Mouse (Mus musculus) heart, postnatal 0 days (tissue): ENCODE measurements around the gene Noxa1. TPM values are rescaled to one million over a fixed set of nuclear protein-coding genes. Genes with fewer than 3 reads are reported as not detected.

Experiments
- ATAC-seq: fragments of 200-750 bp; cut with Nextera tagmentation; 2 replicates; pipeline ENCODE4 v1.8.0; 2017; ENCODE audit warnings: low read depth, moderate number of reproducible peaks, moderate library complexity; ENCODE audit not compliant: insufficient read depth
- DNase-seq: peaks from one replicate; pipeline ENCODE4 v3.0.0-alpha.2; 2016; ENCODE audit warnings: low spot score
- H3K27ac ChIP-seq: fragments of 300-500 bp; sonication (generic); 2 replicates; pipeline ENCODE4 v1.5.1; 2014; ENCODE audit warnings: low read depth, mild to moderate bottlenecking
- H3K27me3 ChIP-seq: fragments of 300-500 bp; sonication (generic); 2 replicates; pipeline ENCODE4 v1.6.1; 2014; ENCODE audit warnings: low read length, mixed read lengths; ENCODE audit not compliant: control insufficient read depth, insufficient read depth
- H3K36me3 ChIP-seq: fragments of 300-500 bp; sonication (generic); replicated peaks from 2 replicates; pipeline ENCODE4 v1.6.1; 2014; ENCODE audit warnings: low read length, mixed read lengths; ENCODE audit not compliant: control insufficient read depth, insufficient read depth
- H3K4me1 ChIP-seq: fragments of 300-500 bp; sonication (generic); 2 replicates; pipeline ENCODE4 v1.6.1; 2014; ENCODE audit warnings: antibody characterized with exemption; ENCODE audit not compliant: control insufficient read depth, insufficient read depth
- H3K4me2 ChIP-seq: fragments of 300-500 bp; sonication (generic); 2 replicates; pipeline ENCODE4 v1.6.1; 2014; ENCODE audit warnings: low read depth, mild to moderate bottlenecking, low read length, moderate library complexity
- H3K4me3 ChIP-seq: fragments of 300-500 bp; sonication (generic); 2 replicates; pipeline ENCODE4 v1.5.1; 2014; ENCODE audit warnings: low read depth, low read length
- H3K9ac ChIP-seq: fragments of 300-500 bp; sonication (generic); replicated peaks from 2 replicates; pipeline ENCODE4 v1.6.1; 2014; ENCODE audit warnings: low read depth, low read length, mixed read lengths
- H3K9me3 ChIP-seq: fragments of 300-500 bp; sonication (generic); replicated peaks from 2 replicates; pipeline ENCODE4 v1.6.1; 2016; ENCODE audit warnings: low read length; ENCODE audit not compliant: control insufficient read depth
- CTCF ChIP-seq: IDR thresholded peaks from 2 replicates; pipeline ENCODE4 v1.5.1; 2016; ENCODE audit warnings: antibody characterized with exemption, control low read depth, low read depth
- EP300 ChIP-seq: IDR thresholded peaks from 2 replicates; pipeline ENCODE4 v1.6.1; 2016; ENCODE audit warnings: antibody characterized with exemption, low read depth
- WGBS: fragments of 180-500 bp; shearing (Covaris S2); extraction: QIAGEN DNeasy Blood & Tissue Kit; methylation state at CpG from one replicate; pipeline ENCODE4 v1.1.7; 2014; 5-methylcytosine and 5-hydroxymethylcytosine counted together
- polyA plus RNA-seq: library from polyadenylated mRNA; unstranded; fragments of >200 nt; fragmentation: Nextera tagmentation; extraction: Ambion mirVana; gene quantifications from 2 replicates; pipeline ENCODE4 v1.2.1, GENCODE M21; 2015
- total RNA-seq: library from RNA; depleted of rRNA; stranded (reverse); fragments of >200 nt; gene quantifications from 2 replicates; pipeline ENCODE4 v1.2.3, GENCODE M21; 2014; ENCODE audit warnings: low replicate concordance

The Noxa1 gene
- total and polyA plus RNA-seq, 2 experiments from 2014 or later: not detected

- Histone ChIP-seq H3K9ac (no peak overlapping the region), H3K4me3 (no peak overlapping the region), H3K4me2 (no peak overlapping the region), H3K4me1 (peaks cover 20% of the 10 kb centered on the region), H3K27ac (peak overlapping the region; percentile 78), H3K9me3 (no peaks in the 10 kb centered on the region), H3K27me3 (no peaks in the 10 kb centered on the region), H3K36me3 (no peaks in the 10 kb centered on the region)
- TF ChIP-seq CTCF (no peak), EP300 (no peak)
- ATAC-seq (peak; percentile 67), DNase-seq (no peak)
Measured at GRCm38 (mm10) chr2:25110505-25111183, 15.7 kb upstream of the Noxa1 start.

- TF ChIP-seq EP300: no peak
- TF ChIP-seq CTCF: no peak
- no peaks in the 10 kb centered on the region for H3K36me3 ChIP-seq
- no peak overlapping the region for H3K9ac ChIP-seq
- DNase-seq (no peak), ATAC-seq (no peak)
- H3K4me3 ChIP-seq: no peak overlapping the region
- no peaks in the 10 kb centered on the region for H3K27me3 ChIP-seq
- H3K4me1 ChIP-seq: peaks cover 22% of the 10 kb centered on the region
- no peak overlapping the region for H3K4me2 ChIP-seq
- no peaks in the 10 kb centered on the region for H3K9me3 ChIP-seq
- no peak overlapping the region for H3K27ac ChIP-seq
Measured at GRCm38 (mm10) chr2:25109487-25109886, 14.5 kb upstream of the Noxa1 start.

- TF ChIP-seq CTCF (no peak), EP300 (no peak)
- Histone ChIP-seq H3K4me1 (peaks cover 22% of the 10 kb centered on the region), H3K27ac (peak overlapping the region; percentile 21), H3K9me3 (no peaks in the 10 kb centered on the region), H3K27me3 (no peaks in the 10 kb centered on the region), H3K9ac (no peak overlapping the region), H3K4me3 (no peak overlapping the region), H3K4me2 (no peak overlapping the region), H3K36me3 (no peaks in the 10 kb centered on the region)
- DNase-seq (peak; percentile 45), ATAC-seq (peak; percentile 65)
- WGBS: 29% methylated on average over 3 of the region's 3 CpGs
Measured at GRCm38 (mm10) chr2:25106045-25106444, 11.1 kb upstream of the Noxa1 start.

GRCm38 (mm10) chr2:25104122-25104521 lies 9.2 kb upstream of the Noxa1 start:
- no peaks in the 10 kb centered on the region for H3K27me3 ChIP-seq
- H3K9ac ChIP-seq: no peak overlapping the region
- 86% methylated on average over 2 of the region's 2 CpGs for WGBS
- H3K36me3 ChIP-seq: no peaks in the 10 kb centered on the region
- H3K4me3 ChIP-seq: no peak overlapping the region
- no peak for DNase-seq
- ATAC-seq: no peak
- H3K4me1 ChIP-seq: peaks cover 16% of the 10 kb centered on the region; the same call in 1 of the 2 replicates
- H3K4me2 ChIP-seq: no peak overlapping the region
- no peak for TF ChIP-seq CTCF
- TF ChIP-seq EP300: no peak
- no peaks in the 10 kb centered on the region for H3K9me3 ChIP-seq
- H3K27ac ChIP-seq: no peak overlapping the region

DNA sequence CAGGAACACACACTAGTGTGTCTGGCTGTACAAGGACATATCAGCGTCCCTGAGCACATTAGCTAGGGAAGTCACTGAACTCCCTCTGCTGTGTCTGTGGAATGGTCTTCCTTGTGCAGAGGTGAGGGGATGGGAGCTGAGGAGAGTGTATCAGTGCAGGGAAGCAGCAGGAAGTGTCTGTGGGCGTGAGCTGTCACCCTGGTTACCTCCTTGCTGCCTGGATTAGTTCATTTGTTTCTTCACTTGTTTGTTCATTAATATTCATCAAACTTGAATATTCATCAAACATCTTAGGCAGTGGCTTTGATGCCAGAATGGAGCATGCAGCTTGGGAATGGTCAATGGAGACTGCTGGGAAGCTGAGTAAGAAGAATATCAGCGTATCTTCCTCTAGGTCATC lies 4.8 kb upstream of the Noxa1 start:
- no peaks in the 10 kb centered on the region for H3K9me3 ChIP-seq
- H3K27me3 ChIP-seq: 0 out of 2 replicates have a peak, but pooled peaks cover 3% of the 10 kb centered on the region
- no peak overlapping the region for H3K27ac ChIP-seq
- no peaks in the 10 kb centered on the region for H3K4me1 ChIP-seq
- H3K4me2 ChIP-seq: no peak overlapping the region
- TF ChIP-seq EP300 (no peak), CTCF (no peak)
- no peak overlapping the region for H3K4me3 ChIP-seq
- H3K36me3 ChIP-seq: no peaks in the 10 kb centered on the region
- ATAC-seq (no peak), DNase-seq (no peak)
- H3K9ac ChIP-seq: no peak overlapping the region
- WGBS: 75% methylated on average over 3 of the region's 3 CpGs

DNA sequence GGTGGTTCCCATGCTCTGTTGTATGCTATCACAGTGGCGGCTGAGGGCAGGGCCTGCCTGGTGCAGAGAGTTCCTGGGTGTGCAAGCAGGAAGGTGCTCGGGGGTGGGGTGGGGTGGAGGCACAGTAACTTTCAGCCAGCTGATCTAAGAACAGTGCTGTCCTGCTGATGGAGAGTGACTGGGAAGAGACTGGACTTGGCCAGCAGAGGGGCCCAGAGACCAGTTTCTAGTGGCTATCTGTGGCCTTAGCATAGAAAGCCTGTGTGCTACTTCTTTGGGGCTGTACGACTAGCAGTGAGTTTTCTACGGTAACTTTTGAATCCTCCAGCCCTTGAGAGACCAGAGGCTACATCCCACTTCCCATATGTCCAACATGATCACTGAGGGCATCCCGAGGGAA lies 4.0 kb upstream of the Noxa1 start:
- ATAC-seq (peak; percentile 74), DNase-seq (peak; percentile 34)
- WGBS: 41% methylated on average over 5 of the region's 5 CpGs
- no peak overlapping the region for H3K27ac ChIP-seq
- no peaks in the 10 kb centered on the region for H3K4me1 ChIP-seq
- H3K9ac ChIP-seq: no peak overlapping the region
- H3K27me3 ChIP-seq: 0 out of 2 replicates have a peak, but pooled peaks cover 9% of the 10 kb centered on the region
- H3K4me3 ChIP-seq: no peak overlapping the region
- TF ChIP-seq EP300: no peak
- TF ChIP-seq CTCF: peak; percentile 66
- H3K36me3 ChIP-seq: no peaks in the 10 kb centered on the region
- no peak overlapping the region for H3K4me2 ChIP-seq
- no peaks in the 10 kb centered on the region for H3K9me3 ChIP-seq
